Mouse (Mus musculus): ENCODE measurements at regions not wholly inside any gene's neighbourhood (a gene's known extent, or its start where the extent isn't known, plus 50 kb on each side); places are given as distances from the start of the nearest gene placed in this dataset.

DNA sequence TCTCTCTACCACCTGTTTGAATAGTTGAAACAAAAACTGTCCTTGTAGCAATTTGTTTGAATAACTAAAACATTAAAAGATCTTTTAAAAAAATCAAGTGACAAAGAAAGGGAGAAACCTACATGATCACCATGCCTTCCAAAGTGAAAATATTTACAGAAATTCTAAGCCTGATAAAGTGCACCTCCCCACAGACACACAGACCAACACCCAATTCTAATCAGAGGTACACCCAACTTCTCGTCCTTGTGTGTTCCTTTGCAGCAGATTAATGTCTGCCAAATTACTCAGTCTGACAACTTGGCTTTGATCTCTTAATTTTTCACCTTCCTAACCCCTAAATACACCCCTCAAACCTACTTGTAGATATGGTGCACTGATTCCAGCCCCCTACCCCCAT, 719.1 kb downstream of the Epm2a start:
- DNase-seq, result no peak

DNA sequence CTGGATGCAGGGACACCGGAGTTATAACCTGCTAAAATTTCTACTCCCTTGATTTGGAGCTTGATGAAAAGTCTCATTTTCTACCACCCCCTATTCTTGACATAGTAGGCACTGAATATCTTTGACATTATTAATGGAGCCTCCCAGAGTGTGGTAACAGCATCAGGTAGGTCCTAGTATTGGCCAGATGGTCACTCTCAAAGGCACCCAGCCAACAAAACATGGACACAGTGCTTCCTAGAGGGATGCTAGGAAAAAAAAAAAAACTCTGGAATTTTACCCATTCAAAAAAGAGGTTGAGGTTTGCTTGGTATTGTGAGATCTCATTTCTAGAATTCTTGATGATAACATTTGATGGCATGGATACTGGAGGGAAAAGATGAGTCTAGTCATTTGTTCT, 740.8 kb downstream of the Epm2a start:
- no peak for DNase-seq

DNA sequence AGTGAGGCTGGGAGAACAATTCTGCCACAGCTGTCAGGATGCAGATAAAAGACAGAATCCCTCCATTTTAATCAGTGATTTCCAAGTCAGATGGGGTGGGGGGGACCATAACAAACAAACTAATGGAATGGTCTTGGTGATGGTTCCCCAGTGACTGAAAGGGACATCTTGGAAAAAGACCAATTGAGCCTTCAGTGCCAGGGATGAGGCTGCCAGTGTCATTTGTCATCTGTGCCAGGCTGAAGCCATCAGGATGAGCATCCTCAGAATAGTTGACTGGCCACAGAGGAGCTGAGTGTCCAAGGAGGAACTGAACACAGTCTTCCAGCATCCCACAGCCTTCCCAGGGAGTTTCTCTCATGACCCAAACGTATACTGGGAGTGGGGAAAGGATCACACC, 749.3 kb downstream of the Epm2a start:
- DNase-seq, result no peak

DNA sequence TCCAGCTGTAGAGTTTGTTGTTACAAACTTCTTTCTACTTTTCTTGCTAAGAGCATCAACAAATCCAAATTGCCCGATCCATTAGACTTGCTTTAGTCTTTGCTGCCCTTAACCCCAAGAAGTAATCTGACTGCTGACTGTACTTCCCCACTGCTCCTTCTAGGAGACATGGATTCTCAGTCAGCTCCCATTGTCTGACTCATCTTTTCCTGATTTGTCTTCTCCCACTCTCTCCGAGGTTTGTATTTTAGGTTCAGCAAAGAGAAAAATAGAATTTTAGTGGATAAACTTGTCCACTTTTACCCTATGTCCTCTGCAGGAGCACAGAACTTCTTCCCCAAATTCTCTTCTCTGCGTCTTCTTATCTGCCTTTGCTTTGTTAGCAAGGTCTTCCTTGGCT, 753.5 kb downstream of the Epm2a start:
- no peak for DNase-seq

DNA sequence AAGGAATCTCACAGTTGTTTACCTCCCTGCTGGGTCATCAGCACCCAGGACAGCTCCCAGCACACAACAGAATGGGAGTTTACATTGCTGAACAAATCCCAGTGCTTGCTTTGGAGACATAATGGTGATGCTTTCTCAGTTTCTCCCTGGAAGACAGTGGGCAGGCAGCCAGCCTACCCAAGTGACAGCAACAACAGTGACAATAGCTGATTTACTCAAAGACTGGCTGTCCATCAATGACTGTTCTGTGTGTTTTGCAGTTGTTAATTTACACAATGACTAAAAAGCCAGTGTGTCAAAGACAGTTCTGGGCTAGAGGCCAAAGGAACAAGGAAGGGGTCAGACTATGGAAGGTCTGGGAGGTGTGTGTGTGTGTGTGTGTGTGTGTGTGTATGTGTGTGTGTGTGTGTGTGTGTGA, 762.2 kb downstream of the Utrn start:
- DNase-seq, result peak; percentile 34

DNA sequence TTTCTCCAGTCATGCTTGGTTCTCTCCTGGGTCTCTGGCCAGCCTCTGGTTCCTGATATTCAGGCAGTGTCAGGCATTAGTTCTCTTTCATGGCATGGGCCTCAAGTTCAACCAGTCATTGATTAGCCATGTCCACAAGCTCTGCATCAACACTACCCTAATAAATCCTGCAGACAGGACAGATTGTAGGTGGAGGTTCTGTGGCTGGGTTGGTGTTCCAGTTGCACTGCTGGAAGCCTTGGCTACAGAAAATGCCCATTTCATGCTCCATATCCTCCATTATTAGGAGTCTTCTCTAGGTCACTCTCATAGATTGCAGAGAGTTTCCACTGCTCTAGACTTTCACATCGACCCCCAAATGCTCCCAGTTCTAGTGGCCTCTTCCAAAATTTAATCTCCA, 757.4 kb downstream of the Utrn start:
- no peak for DNase-seq

DNA sequence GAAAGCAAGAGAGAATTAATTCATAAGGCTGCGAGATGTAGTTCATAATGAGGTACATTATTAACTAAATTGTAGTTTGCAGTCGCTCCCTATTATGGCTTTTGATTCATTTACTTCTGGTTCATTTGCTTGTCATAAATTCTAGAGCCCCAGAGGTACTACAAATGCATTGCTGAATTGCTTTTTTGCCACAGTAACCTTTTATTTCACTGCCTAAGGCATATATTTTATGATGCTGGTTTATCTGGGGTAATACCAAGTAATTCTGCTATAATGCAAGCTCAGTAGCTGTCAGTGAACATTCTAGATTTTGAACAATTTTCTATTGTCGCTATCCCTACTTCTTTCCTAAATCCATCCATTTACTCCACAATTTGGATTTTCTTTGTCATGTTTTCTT, 753.4 kb downstream of the Utrn start:
- DNase-seq, result no peak

DNA sequence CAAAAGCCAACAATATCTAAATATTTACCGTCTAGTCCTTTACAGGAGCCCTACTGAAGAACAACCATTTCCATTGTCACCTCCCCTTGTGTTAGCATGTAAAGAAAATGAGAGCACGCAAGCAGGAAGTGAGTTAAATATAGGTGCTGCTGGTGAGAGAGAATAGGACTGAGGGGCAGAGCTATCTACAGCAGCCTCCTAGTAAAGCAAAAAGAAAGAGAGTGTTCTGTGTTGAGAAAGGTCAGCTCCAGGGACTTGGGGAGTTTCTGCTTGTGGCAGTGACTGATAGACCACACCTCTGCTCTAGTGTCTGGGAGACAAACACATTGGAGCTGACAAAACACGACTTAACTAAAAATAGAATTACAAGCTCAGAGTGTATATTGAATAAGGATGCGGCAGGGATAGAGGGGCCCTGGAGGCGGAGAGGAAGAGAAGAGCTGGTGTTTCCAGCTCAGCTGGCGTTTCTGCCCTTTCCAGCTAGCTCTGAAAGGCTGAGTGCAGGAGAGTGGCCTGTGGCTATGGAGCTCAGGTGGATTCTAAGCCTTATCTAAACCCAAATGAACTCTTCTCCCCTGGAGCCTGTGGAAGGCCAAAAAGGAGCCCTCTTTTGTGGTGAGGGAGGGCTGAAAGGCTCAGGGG, 752.4 kb downstream of the Utrn start:
- DNase-seq, result no peak

DNA sequence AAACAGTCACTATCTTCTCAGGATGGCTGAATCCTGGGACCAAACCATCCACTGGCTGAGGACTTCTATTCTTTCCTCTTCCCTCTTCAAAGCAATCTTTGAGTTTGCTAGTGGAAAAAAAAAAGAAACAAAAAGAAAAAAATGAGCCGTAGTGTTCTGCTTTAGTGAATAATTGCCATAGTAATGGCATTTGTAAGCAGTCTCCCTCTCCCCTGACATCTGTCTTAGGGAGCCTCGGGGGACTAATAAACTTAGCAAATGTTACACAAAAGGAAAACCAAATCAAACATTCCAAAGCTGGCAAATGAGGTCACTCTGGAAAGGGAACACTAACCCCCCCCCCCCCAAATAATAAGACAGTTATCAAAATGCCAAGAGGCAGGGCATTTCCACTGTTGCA, 744.9 kb downstream of the Utrn start:
- DNase-seq, result no peak

DNA sequence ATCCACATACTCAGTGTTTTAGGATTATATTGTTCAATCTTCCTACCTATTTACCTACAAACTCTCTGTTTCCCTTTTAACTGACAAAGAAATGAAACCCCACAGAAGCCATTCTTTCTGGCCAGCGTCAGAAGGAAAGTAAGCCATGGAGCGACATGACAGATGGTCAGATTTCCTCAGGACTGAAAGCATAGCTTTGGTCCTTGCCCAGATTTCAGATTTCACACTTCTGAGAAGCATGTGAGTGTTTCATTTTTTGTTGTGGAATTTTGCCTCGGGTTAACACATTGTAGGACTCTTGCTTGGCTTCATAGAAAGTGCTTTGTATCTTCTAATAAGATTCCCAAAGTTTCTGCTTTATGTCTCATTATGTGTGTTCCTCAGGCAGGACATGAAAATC, 739.7 kb downstream of the Utrn start:
- DNase-seq, result no peak

DNA sequence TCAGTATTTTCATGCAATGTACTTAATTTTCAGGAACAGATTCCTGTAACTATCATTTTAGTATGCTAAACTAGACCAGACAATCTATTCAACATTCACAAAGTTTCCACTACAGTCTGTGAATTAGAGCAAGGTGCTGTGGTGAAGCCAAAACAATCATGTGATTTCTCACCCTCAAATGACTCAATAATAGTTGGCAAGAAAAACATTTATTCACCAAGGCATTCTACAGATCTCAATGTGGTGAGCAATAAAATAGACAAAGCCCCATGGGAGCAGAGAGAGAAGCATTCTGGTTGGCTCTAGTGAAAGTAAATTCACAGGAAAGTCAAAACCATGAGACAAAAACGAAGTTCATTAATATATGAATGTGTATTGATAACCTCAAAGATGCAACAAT, 724.5 kb downstream of the Utrn start:
- DNase-seq, result no peak

DNA sequence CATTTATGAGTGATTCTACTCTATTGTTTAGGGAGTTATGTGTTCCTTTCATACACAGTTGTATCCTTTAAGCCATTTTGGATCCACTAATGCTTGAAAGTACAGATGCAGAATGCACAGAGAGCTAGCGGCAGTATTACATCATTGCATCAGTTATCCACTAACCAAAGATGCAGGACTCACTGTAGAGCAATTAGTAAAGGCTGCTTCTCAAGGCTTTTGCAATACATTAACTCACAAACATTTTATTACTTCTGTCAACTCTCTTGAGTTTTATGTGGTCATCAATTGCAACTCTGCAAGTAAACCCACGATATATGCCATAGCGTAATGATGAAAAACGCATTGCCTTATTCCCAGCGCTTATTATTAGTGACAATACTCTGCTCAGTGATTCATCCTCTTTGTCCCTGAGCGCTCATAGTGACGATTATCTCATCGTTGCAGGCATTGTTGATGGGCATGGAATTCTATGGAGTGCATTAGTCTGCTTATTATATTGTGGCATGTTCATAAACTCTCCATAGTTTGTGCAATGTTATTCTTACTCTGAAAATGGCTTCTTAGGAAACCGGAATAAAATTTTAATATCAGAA, 722.1 kb downstream of the Utrn start:
- DNase-seq, result no peak

DNA sequence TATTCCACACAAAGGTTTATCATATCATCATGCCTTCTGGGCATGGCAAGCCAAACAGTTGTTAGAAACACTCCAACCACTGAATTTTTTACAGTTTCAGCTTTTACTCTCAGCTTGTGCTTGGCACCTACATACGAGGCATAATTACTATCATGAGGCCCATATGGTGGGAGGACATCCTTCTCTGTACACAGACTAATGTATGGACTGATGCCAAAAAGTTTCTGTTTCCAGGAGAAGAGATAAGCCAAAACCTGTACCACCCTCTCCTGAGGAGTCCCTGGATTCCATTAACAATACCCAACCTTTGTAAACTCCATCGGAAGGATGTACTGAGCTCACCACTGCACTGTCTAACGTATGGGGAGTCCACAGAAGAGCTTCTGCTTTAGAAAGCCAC, 698.9 kb downstream of the Utrn start:
- no peak for DNase-seq

DNA sequence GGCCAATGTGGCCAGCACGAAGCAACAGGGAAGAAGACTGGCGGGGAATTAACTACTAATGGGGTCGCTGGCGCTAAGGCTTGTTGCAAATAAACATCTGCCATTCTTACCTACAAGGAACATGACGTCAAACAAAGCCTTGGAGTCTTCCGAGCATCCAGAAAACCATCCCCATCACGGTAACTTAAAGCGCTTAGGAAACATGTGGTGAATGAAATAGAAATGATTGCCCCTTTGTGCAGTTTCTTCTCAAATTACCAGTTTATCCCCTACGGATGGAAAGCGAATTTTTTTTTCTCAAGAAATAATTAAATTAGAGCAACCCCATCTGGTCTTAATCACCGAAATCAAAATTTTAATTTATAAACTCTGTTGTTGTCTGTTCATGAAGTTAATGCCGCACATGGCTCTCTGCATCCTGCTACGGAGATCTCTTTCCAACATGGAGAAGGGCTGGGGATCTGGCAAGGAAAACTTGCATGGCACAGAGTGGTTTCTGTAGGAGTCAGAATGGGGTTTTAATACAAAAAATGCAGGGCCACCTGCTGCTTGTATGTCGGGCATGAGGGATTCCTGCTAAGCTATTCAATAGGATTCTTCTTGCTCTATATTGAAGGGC, 694.9 kb downstream of the Utrn start:
- DNase-seq, result no peak

DNA sequence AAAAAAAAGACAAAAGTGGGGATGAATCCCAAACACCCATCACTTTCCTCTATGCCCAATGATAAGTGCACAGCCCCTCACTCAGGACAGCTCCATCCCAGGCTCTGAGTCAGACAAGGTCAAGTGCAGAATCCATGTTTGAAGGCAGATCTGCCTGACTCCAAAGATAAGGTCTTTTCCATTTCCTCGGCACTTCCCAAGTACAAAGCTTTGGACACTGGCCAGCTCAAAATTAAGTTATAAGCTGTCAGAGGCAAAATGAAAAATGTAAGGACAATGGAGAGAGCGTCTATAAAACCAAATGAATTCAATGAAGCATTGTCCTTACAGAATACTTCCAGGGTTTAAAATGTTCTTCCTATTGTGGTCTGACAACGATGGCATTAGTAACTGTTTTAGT, 694.0 kb downstream of the Utrn start:
- peak; percentile 18 for DNase-seq

DNA sequence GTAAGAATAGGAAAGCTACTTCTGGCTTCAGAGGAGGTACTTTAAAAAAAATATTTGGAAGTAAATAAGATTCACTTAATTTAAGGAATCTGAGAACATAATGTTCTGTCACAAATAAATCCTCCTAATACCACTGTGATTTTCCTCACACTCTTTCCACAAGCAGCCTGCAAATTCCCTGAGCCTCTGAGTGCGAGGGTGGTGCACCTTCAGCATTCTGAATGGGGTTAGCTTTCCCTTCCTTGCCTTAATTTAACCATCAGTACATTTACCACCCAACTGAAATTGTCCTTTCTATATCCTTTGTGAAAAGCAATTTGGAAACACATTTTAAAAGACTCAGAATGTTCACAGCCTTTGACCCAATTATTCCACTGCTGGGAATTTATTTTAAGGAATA, 691.7 kb downstream of the Utrn start:
- no peak for DNase-seq

DNA sequence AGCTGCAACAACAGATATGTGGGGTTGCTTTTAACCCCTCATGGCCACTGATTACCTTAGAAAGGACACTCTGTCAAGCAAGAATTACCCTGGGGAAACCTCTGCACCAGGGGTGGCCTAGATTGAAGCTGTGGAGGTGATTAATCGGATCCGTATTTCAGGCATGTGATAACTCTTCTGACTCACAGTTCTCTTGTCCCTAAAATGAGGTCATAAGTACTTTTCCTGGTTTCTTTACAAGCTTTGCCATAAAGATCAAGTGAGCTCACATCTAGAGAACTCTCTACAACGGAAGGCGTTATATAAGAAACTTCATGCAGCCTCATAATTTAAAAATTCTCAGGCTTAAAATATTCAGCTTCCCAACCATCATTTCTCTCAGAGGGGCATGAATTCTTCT, 688.2 kb downstream of the Utrn start:
- DNase-seq, result no peak

DNA sequence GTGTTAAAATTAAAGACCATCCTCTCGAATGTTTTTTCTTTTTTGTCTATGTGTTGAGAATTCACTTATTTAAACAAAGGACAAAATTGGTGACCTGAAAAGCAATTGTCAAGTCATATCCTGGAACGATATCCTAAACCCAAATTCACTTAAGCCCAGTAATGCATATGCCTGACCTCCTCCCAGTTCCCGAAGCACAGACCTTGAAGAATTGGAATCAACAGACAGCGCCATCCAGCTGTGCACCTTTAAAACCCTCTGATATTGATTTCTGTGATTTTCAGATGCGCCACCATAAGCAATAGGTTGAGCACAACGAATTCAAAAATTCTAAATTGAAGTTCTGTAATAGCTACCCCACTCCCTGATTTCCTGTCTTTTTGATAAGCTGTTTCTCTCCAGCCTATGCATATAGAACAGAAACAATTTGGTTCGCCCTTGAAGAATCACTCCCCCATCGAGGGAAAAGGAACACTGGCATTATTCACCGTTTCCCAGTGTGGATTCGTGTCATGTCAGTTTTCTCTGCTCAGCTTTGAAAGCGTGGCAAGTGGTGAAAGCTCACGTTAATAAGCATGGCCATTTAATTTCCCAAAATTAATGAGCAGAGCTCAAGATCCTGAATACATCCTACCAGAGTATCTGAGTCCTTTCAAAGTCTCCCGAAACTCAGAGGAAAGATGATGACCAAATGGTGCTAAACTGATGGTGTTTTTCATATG, 682.1 kb downstream of the Utrn start:
- DNase-seq, result no peak

DNA sequence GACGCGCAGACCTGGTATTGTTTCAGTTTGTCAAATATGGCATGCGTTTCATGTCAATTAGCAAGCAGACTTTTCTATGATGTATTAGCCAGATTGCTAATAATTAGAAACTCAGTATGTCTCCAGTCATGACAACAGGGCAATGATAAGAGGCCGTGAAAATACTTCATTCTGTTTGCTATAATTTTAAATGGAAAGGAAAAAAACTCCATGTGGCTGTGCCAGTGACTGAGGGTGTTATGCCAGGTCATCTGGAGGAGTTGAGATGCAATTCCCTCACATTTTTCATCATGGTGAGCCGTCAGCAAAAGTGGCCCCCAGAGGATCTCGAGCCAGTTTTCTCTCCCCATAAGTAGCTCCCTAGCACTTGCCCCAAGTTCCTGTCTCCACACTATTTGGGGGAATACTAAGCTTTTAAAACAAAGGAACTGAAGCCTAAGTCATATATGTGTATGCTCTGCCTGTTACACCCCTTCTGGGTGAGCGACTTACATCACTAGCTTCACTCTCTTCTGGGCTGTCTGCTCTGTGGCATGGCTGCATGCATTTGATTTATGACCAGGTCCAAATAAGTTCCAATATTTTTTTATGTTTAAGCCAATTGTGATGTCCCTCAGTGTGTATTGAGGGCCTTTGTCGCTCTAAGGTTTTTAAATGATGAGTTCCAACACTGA, 681.4 kb downstream of the Utrn start:
- DNase-seq, result no peak

DNA sequence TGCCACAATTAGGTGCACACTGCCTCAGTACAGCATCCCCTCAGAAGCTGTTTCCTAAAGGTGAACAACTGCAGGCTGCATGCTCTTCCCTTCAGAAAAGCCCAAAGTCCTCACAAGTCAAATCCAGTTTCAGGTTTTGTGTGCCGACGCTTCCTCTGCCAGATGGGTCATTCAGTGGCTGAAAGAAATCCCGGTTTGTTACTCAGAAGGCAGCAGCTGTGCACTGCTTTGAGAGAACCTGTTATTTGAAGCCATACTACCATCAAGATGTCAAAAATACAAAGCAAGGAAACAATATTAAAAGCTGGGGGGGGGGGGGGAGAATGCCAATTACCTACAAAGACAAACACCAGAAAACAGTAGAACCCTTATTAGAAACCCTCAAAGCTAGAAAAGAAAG, 678.7 kb downstream of the Utrn start:
- no peak for DNase-seq

DNA sequence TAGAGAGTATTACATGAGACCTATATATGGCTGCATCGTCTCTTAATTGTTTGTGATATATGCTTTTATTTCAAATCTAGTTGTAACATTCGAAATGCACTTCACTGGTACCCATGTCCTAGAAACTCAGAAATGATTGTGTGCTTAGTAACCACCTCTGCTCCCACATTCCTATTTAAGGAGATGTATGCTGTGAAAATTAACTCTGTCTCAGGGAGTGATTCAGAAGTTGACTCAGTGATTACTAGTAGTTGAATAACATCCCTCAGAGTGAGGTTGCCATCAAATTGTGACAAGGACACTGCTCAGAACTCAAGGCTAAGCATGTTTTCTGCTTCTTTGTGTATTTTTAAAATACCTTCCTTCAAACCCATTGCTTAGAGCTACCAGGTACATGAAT, 661.9 kb downstream of the Utrn start:
- DNase-seq, result no peak

DNA sequence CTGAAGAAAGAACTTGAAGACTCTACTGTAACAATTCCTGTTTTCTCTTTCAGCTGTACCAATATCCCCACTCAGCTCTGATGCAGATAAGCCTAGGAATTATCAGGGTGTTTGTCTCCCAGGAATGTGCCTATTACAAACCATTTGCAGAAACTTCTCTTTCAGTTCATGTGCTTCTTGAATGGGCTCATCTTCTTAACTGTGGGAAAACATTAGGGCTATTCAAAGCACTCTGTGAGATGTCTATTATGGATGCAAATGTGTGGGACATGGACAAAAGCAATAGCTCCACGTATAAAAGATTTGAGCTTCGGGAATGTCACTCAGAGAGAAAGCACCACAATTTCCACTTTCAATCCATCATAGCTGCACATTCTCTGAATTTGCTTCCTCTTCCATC, 659.0 kb downstream of the Utrn start:
- DNase-seq, result no peak

DNA sequence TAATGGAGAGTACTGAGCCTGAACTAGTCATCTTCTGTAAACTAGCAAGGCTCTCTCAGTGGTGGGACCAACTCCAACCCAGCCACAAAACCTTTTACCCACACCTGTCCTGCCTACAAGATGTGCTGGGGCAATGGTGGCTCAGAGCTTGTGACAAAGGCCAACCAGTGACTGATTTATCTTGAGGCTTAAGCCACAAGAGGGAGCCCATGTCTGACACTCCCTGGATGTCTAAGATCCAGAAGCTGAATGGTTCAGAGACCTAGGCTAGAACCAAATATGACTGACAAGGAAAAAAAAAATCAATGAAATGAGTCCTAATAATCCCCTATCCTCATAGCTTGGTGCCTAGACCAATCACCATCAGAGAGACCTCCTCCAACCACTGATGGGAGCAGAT, 650.3 kb downstream of the Utrn start:
- DNase-seq, result no peak

DNA sequence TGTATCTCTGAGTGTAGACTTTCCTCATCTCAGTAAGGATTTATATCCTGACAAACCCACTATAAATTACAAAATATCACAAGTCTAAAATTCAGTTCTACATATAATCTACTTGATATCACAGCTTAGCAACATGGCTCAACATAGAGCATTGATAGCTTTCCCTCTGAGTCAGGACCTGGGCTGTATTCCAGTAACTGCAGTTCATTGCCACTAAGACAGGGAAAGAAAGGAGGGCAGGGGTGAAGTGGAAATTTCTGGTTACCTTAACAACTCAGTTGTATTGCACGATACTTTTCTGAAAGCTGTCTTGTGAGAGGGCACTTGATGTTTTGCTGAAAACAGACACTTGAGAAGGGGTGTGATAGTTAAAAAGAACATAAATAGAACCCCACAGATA, 635.0 kb downstream of the Utrn start:
- DNase-seq, result no peak

All from lung, postnatal 14 days (tissue).